Mouse (Mus musculus) limb, embryonic 14.5 days (tissue): ENCODE measurements around the gene Pnma3. TPM values are rescaled to one million over a fixed set of nuclear protein-coding genes. Genes with fewer than 3 reads are reported as not detected.

Experiments
- polyA plus RNA-seq, 2 experiments: library from polyadenylated mRNA; depleted of rRNA in 1 of 2; stranded (reverse) in 1 of 2; unstranded in 1 of 2; fragments of >200 nt; fragmentation: Nextera tagmentation in 1 of 2; extraction: Ambion mirVana in 1 of 2; gene quantifications; 2 replicates each; pipeline versions ENCODE4 v1.2.1 to v1.2.3; 2012 to 2014

Pnma3 gene
- polyA plus RNA-seq, 2 experiments: 0.17 to 1.1 TPM

Other genes with a start within 250 kb of the Pnma3 start
- gene Gabrq, start 239.6 kb upstream of the Pnma3 start, polyA plus RNA-seq (2012; rRNA removed): 0.18 and 0.20 TPM in 2 replicates
- 0.19 and 0.28 TPM in 2 replicates for gene Gabrq, start 239.6 kb upstream of the Pnma3 start, polyA plus RNA-seq (2014; fragmentation: Nextera tagmentation; extraction: Ambion mirVana)
- 22.7 and 30.6 TPM in 2 replicates for gene Cetn2, start 146.4 kb upstream of the Pnma3 start, polyA plus RNA-seq (2012; rRNA removed)
- gene Cetn2, start 146.4 kb upstream of the Pnma3 start, polyA plus RNA-seq (2014; fragmentation: Nextera tagmentation; extraction: Ambion mirVana): 72.0 and 72.7 TPM in 2 replicates
- 26.7 and 27.1 TPM in 2 replicates for gene Nsdhl, start 146.2 kb upstream of the Pnma3 start, polyA plus RNA-seq (2012; rRNA removed)
- gene Nsdhl, start 146.2 kb upstream of the Pnma3 start, polyA plus RNA-seq (2014; fragmentation: Nextera tagmentation; extraction: Ambion mirVana): 23.2 and 23.9 TPM in 2 replicates
- 41.8 and 44.8 TPM in 2 replicates for gene Zfp185, start 77.4 kb upstream of the Pnma3 start, polyA plus RNA-seq (2012; rRNA removed)
- gene Zfp185, start 77.4 kb upstream of the Pnma3 start, polyA plus RNA-seq (2014; fragmentation: Nextera tagmentation; extraction: Ambion mirVana): 52.6 and 56.6 TPM in 2 replicates
- gene Pnma5, start 27.7 kb upstream of the Pnma3 start, polyA plus RNA-seq (2012; rRNA removed): 0.06 TPM in 1 of 2 replicates, not detected in the other
- 0.11 and 0.23 TPM in 2 replicates for gene Pnma5, start 27.7 kb upstream of the Pnma3 start, polyA plus RNA-seq (2014; fragmentation: Nextera tagmentation; extraction: Ambion mirVana)
- 0.13 and 1.3 TPM in 2 replicates for gene Xlr4a, start 17.7 kb downstream of the Pnma3 start, polyA plus RNA-seq (2012; rRNA removed)
- gene Xlr4a, start 17.7 kb downstream of the Pnma3 start, polyA plus RNA-seq (2014; fragmentation: Nextera tagmentation; extraction: Ambion mirVana): 1.1 TPM in 1 of 2 replicates, not detected in the other
- 0.87 and 3.8 TPM in 2 replicates for gene Xlr3a, start 32.3 kb downstream of the Pnma3 start, polyA plus RNA-seq (2012; rRNA removed)
- gene Xlr3a, start 32.3 kb downstream of the Pnma3 start, polyA plus RNA-seq (2014; fragmentation: Nextera tagmentation; extraction: Ambion mirVana): 1.4 and 1.6 TPM in 2 replicates
- 0.06 and 0.10 TPM in 2 replicates for gene Gm14685, start 52.3 kb downstream of the Pnma3 start, polyA plus RNA-seq (2012; rRNA removed)
- gene Gm14685, start 52.3 kb downstream of the Pnma3 start, polyA plus RNA-seq (2014; fragmentation: Nextera tagmentation; extraction: Ambion mirVana): 0.18 TPM in 1 of 2 replicates, not detected in the other
- not detected in 2 replicates for gene Xlr5b, start 84.0 kb downstream of the Pnma3 start, polyA plus RNA-seq (2012; rRNA removed)
- not detected in 2 replicates for gene Xlr5b, start 84.0 kb downstream of the Pnma3 start, polyA plus RNA-seq (2014; fragmentation: Nextera tagmentation; extraction: Ambion mirVana)
- gene DXBay18, start 84.7 kb downstream of the Pnma3 start, polyA plus RNA-seq (2012; rRNA removed): 0.05 and 0.16 TPM in 2 replicates
- gene DXBay18, start 84.7 kb downstream of the Pnma3 start, polyA plus RNA-seq (2014; fragmentation: Nextera tagmentation; extraction: Ambion mirVana): 0.22 TPM in 1 of 2 replicates, not detected in the other
- gene Spin2d, start 112.2 kb downstream of the Pnma3 start, polyA plus RNA-seq (2012; rRNA removed): not detected in 2 replicates
- gene Spin2d, start 112.2 kb downstream of the Pnma3 start, polyA plus RNA-seq (2014; fragmentation: Nextera tagmentation; extraction: Ambion mirVana): not detected in 2 replicates
- 5.9 and 17.4 TPM in 2 replicates for gene Xlr3b, start 127.4 kb downstream of the Pnma3 start, polyA plus RNA-seq (2012; rRNA removed)
- gene Xlr3b, start 127.4 kb downstream of the Pnma3 start, polyA plus RNA-seq (2014; fragmentation: Nextera tagmentation; extraction: Ambion mirVana): 4.6 and 10.2 TPM in 2 replicates
- gene Xlr4b, start 149.5 kb downstream of the Pnma3 start, polyA plus RNA-seq (2012; rRNA removed): 0.29 and 0.98 TPM in 2 replicates
- gene Xlr4b, start 149.5 kb downstream of the Pnma3 start, polyA plus RNA-seq (2014; fragmentation: Nextera tagmentation; extraction: Ambion mirVana): 0.30 and 1.3 TPM in 2 replicates
- gene F8a, start 163.5 kb downstream of the Pnma3 start, polyA plus RNA-seq (2012; rRNA removed): 6.9 and 10.1 TPM in 2 replicates
- 11.9 and 12.3 TPM in 2 replicates for gene F8a, start 163.5 kb downstream of the Pnma3 start, polyA plus RNA-seq (2014; fragmentation: Nextera tagmentation; extraction: Ambion mirVana)
- gene Xlr4c, start 178.3 kb downstream of the Pnma3 start, polyA plus RNA-seq (2012; rRNA removed): 0.47 TPM in 1 of 2 replicates, not detected in the other
- not detected in 2 replicates for gene Xlr4c, start 178.3 kb downstream of the Pnma3 start, polyA plus RNA-seq (2014; fragmentation: Nextera tagmentation; extraction: Ambion mirVana)
- 0.24 and 0.38 TPM in 2 replicates for gene Xlr3c, start 200.6 kb downstream of the Pnma3 start, polyA plus RNA-seq (2012; rRNA removed)
- gene Xlr3c, start 200.6 kb downstream of the Pnma3 start, polyA plus RNA-seq (2014; fragmentation: Nextera tagmentation; extraction: Ambion mirVana): 0.12 and 0.41 TPM in 2 replicates
- 0.06 TPM in 1 of 2 replicates, not detected in the other for gene Xlr5a, start 228.2 kb downstream of the Pnma3 start, polyA plus RNA-seq (2012; rRNA removed)
- 0.12 TPM in 1 of 2 replicates, not detected in the other for gene Xlr5a, start 228.2 kb downstream of the Pnma3 start, polyA plus RNA-seq (2014; fragmentation: Nextera tagmentation; extraction: Ambion mirVana)
- not detected in 2 replicates for gene Xlr5c, start 228.2 kb downstream of the Pnma3 start, polyA plus RNA-seq (2012; rRNA removed)
- gene Xlr5c, start 228.2 kb downstream of the Pnma3 start, polyA plus RNA-seq (2014; fragmentation: Nextera tagmentation; extraction: Ambion mirVana): not detected in 2 replicates